Mouse (Mus musculus): ENCODE measurements around the gene Jkamp.

The Jkamp gene

GRCm38 (mm10) chr12:72089802-72090201, 4.4 kb downstream of the Jkamp start:
- DNase-seq: no peak

DNA sequence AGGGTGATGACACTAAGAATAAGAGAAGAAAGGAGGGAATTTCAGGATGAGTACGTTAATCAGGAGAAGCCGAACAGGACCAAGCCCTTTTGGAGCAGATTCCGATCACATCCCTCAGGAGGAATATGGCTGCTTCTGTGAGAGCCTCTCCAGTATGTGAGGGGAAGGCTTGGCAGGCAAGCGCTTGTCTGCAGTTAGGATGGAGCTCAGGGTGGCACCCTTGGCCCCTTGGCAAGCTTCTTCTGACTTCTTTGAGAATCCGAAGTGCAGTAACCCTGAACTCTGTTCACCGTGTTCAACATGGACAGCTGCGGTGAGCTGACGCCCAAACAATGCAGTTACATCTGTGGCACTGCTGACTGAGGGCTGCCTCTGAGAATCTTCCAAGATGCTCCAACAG, 11.6 kb downstream of the Jkamp start:
- no peak for DNase-seq

GRCm38 (mm10) chr12:72102776-72103175, 17.4 kb downstream of the Jkamp start:
- no peak for DNase-seq

DNA sequence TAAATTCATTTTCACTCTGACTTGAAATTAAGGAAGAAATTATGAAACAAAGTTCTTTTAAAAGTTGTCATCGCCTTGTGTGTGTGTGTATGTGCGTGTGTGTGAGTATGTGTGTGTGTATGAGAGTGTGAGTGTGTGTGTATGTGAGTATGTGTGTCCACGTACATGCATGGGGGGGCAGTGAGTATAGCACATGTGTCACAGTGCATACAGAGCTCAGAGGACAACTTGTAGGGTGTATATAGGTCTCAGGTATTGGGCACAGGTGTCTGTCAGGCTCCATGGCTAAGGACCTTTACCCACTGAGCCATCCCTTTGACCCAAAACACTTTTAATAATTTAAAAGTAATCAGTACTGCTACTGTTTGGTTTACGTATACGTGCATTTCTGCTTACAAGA, 18.6 kb downstream of the Jkamp start:
- no peak for DNase-seq

DNA sequence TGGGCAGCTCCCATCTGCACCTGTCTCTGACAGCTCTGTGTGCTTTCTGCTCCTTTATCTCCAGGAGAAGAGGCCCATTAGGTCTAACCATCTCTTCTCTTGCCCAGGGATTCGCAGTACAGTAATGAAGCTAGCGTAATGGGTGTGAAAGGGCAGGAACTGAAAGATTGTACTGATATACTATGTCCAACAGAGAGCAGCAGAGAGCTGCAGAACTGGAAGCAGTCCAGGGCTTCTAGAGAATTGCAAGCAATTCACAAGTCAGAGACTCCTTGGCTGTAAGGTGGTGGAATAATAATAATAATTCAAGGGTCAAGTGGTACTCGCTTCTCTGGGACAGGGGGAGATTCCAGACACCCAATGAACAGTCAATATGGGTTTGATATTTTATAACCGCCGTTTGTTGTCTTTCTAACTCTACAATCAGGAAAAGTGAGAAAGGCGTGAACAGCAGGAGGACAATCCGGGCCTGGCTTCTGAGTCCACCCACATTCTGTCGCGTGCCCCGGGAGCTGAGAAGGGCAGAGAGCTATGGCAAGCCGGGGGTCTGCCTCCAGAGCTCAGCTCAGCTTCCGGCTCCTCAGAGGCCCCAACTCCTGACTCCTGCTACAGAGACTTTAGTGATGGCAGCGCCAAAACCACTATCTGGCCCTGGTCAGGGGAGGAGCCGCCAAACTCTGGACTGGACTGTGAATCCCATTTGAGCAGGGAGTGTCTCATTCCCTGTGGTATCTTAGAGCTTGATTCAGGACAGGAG, 19.3 kb downstream of the Jkamp start:
- peak; percentile 69 for DNase-seq

- no peak for DNase-seq
Observed at GRCm38 (mm10) chr12:72115126-72115525, 29.7 kb downstream of the Jkamp start.

GRCm38 (mm10) chr12:72115686-72116345, 30.4 kb downstream of the Jkamp start:
- no peak for DNase-seq

- peak; percentile 23 for DNase-seq
Observed at GRCm38 (mm10) chr12:72129203-72129602, 43.8 kb downstream of the Jkamp start.

DNA sequence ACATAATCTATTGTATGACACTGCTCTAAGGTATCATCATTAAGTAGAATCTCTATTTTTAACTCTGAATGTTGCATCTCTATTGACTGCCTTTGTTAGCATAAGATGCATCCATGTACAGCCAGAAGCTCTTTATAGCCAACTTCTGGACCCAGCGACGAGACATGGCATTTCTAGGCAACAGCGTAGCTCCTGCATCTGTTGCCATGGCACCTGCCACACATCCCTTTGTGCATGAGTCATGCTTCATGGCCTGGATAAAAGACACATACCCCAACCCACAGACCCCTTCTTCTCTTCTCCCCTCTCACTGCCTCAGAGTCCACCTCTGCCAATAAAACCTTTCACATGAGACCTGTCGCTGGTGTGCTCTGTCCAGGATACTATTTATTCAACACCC, 65.4 kb downstream of the Jkamp start:
- peak; percentile 49 for DNase-seq
